In the genomic region with DNA sequence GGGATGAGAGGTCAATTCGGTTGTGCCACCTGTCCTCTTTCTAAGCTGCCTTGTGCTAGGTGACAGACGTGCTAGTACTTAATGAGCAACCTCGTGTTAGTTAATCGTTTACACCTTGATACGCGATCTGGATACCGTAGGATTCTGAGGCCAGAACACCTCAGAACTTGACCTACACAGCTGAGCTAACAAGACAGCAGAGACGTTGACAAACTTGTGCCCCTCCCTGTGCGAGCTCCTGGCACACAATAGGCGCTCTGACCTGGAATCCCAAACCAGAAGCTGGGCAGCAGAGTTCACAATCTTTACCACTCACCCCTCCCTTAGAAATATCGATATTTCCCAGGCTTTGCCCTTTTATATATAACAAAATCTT, we compare ENCODE assay signal across 7 mouse cellular contexts. TPM values are rescaled to one million over a fixed set of nuclear protein-coding genes. Genes with fewer than 3 reads are reported as not detected.
A peak's percentile ranks its signal among the peaks of the same experiment; 100 is the strongest.
DNase-seq lines count a peak whose midpoint lies in the region; ATAC-seq and TF ChIP-seq lines count a peak whose summit lies in the region.

No protein-coding gene starts in this region.

- peak overlapping the region; percentile 75 for H3K4me3 ChIP-seq in E14TG2a.4 (replicated peaks; ENCODE audit: low read length)
- H3K4me3 ChIP-seq in G1E (ENCODE audit: low read depth, low read length) = peak overlapping the region; percentile 90
- H3K4me3 ChIP-seq in forebrain, embryonic 15.5 days = peak overlapping the region; percentile 53
- H3K4me3 ChIP-seq in limb, embryonic 10.5 days = peak overlapping the region; percentile 70
- peak overlapping the region; percentile 55 for H3K4me3 ChIP-seq in midbrain, embryonic 14.5 days (replicated peaks; ENCODE audit: low read depth, low read length)

- under 1% methylated on average over 11 of the region's 11 CpGs for WGBS in forebrain, embryonic 15.5 days
- under 1% methylated on average over 11 of the region's 11 CpGs for WGBS in limb, embryonic 10.5 days
- under 1% methylated on average over 11 of the region's 11 CpGs for WGBS in midbrain, embryonic 14.5 days

- no peak overlapping the region for H3K27ac ChIP-seq in forebrain, embryonic 15.5 days (replicated peaks)
- H3K27ac ChIP-seq in limb, embryonic 10.5 days = 0 out of 2 replicates have a peak overlapping the region, but pooled peaks have one; percentile 74
- H3K27ac ChIP-seq in midbrain, embryonic 14.5 days (replicated peaks; ENCODE audit: low read depth, low read length) = no peak overlapping the region

- intact Hi-C loops in left cerebral cortex, postnatal 4 days (cut with DNase I) = loop anchor here (5.0 to 10.0 kb wide), 2 partner anchors 179 to 247 kb away; no protein-coding TSS in a partner anchor

- peak; percentile 23 for DNase-seq in G1E (ENCODE audit: low spot score)
- DNase-seq in limb, embryonic 10.5 days (ENCODE audit: low spot score) = no peak
- no peak for DNase-seq in midbrain, embryonic 14.5 days
- DNase-seq in spleen, adult 18-20 months = no peak
- no peak for DNase-seq in left cerebral cortex, postnatal 4 days

- peak; percentile 0; the same call in 1 of the 2 replicates for ATAC-seq in G1E (ENCODE audit: extremely low read depth, insufficient number of reproducible peaks, low FRiP score, poor library complexity, severe bottlenecking)
- ATAC-seq in forebrain, embryonic 15.5 days (replicated peaks) = no peak
- ATAC-seq in midbrain, embryonic 14.5 days (ENCODE audit: low FRiP score, low TSS enrichment) = peak; percentile 4; the same call in 1 of the 2 replicates

- H3K36me3 ChIP-seq in E14TG2a.4 (ENCODE audit: insufficient read depth, low read length) (peaks cover 31% of the 10 kb centered on the region), G1E (replicated peaks) (peaks cover 19% of the 10 kb centered on the region)
- no peaks in the 10 kb centered on the region for H3K36me3 ChIP-seq in forebrain, embryonic 15.5 days
- H3K36me3 ChIP-seq in limb, embryonic 10.5 days = no peaks in the 10 kb centered on the region
- H3K36me3 ChIP-seq in midbrain, embryonic 14.5 days (ENCODE audit: control insufficient read depth, insufficient read depth, low read length) = no peaks in the 10 kb centered on the region

- H3K27me3 ChIP-seq in E14TG2a.4 (ENCODE audit: insufficient read depth, low read length) (no peaks in the 10 kb centered on the region), G1E (ENCODE audit: insufficient read depth, low read length) (no peaks in the 10 kb centered on the region)
- peaks cover 50% of the 10 kb centered on the region for H3K27me3 ChIP-seq in forebrain, embryonic 15.5 days
- peaks cover 57% of the 10 kb centered on the region for H3K27me3 ChIP-seq in limb, embryonic 10.5 days (ENCODE audit: low read depth, poor library complexity, severe bottlenecking)
- H3K27me3 ChIP-seq in midbrain, embryonic 14.5 days (ENCODE audit: control insufficient read depth, insufficient read depth, low read length) = peaks cover 60% of the 10 kb centered on the region

- H3K9ac ChIP-seq in forebrain, embryonic 15.5 days (replicated peaks) = peak overlapping the region; percentile 51; the same call in 1 of the 2 replicates
- no peak overlapping the region for H3K9ac ChIP-seq in midbrain, embryonic 14.5 days (replicated peaks; ENCODE audit: low read length)

- H3K9me3 ChIP-seq in E14TG2a.4 (ENCODE audit: low read length) (no peaks in the 10 kb centered on the region), G1E (replicated peaks) (no peaks in the 10 kb centered on the region)
- H3K9me3 ChIP-seq in forebrain, embryonic 15.5 days = no peaks in the 10 kb centered on the region
- H3K9me3 ChIP-seq in limb, embryonic 10.5 days (replicated peaks) = no peaks in the 10 kb centered on the region
- no peaks in the 10 kb centered on the region for H3K9me3 ChIP-seq in midbrain, embryonic 14.5 days (ENCODE audit: control insufficient read depth, low read length)

- TF ChIP-seq CTCF in E14TG2a.4 (conservative IDR thresholded peaks at IDR 0.05; ENCODE audit: low read length) (no peak), G1E (IDR thresholded peaks at IDR 0.05; ENCODE audit: low read depth, low read length) (no peak)

- H3K4me1 ChIP-seq in E14TG2a.4 (replicated peaks; ENCODE audit: low read depth, low read length) (peaks cover 48% of the 10 kb centered on the region), G1E (ENCODE audit: insufficient read depth, low read depth, low read length) (peaks cover 62% of the 10 kb centered on the region)
- peaks cover 45% of the 10 kb centered on the region for H3K4me1 ChIP-seq in forebrain, embryonic 15.5 days
- peaks cover 46% of the 10 kb centered on the region for H3K4me1 ChIP-seq in limb, embryonic 10.5 days
- H3K4me1 ChIP-seq in midbrain, embryonic 14.5 days (ENCODE audit: control insufficient read depth, insufficient read depth, low read length) = peaks cover 29% of the 10 kb centered on the region

- peak overlapping the region; percentile 97 for H3K4me2 ChIP-seq in forebrain, embryonic 15.5 days (replicated peaks)
- H3K4me2 ChIP-seq in midbrain, embryonic 14.5 days (ENCODE audit: low read length) = peak overlapping the region; percentile 97

RNA-seq across cellular contexts. Expression of a gene that starts 0.6 kb away (rescaled TPM):
- 8.6 and 9.6 TPM in 2 replicates for total RNA-seq in G1E (2014; fragmentation: Nextera tagmentation)
- total RNA-seq in G1E (2017) = 3.1 and 4.4 TPM in 2 replicates
- 23.2 and 24.0 TPM in 2 replicates for polyA plus RNA-seq in G1E (2012)
- polyA plus RNA-seq in forebrain, embryonic 15.5 days (2015; fragmentation: Nextera tagmentation; extraction: Ambion mirVana) = 0.55 and 0.87 TPM in 2 replicates
- 0.28 and 0.29 TPM in 2 replicates for polyA plus RNA-seq in limb, embryonic 10.5 days (2016; fragmentation: Nextera tagmentation; extraction: Ambion mirVana)
- polyA plus RNA-seq in midbrain, embryonic 14.5 days (2014; fragmentation: Nextera tagmentation; extraction: Ambion mirVana) = 0.16 and 0.30 TPM in 2 replicates
- 1 to 10 TPM; 1.0 to 1.1 TPM for total RNA-seq in left cerebral cortex, postnatal 4 days (2021)

RNA-seq across cellular contexts. Expression of a gene that starts 47.9 kb away (rescaled TPM):
- total RNA-seq in G1E (2014; fragmentation: Nextera tagmentation) (16.3 and 19.5 TPM in 2 replicates), G1E (2017) (13.5 and 14.2 TPM in 2 replicates)
- polyA plus RNA-seq in G1E (2012) = 50.2 and 71.2 TPM in 2 replicates
- 4.0 and 4.6 TPM in 2 replicates for polyA plus RNA-seq in forebrain, embryonic 15.5 days (2015; fragmentation: Nextera tagmentation; extraction: Ambion mirVana)
- polyA plus RNA-seq in limb, embryonic 10.5 days (2016; fragmentation: Nextera tagmentation; extraction: Ambion mirVana) = 6.4 TPM in 2 replicates
- 6.1 and 9.4 TPM in 2 replicates for polyA plus RNA-seq in midbrain, embryonic 14.5 days (2014; fragmentation: Nextera tagmentation; extraction: Ambion mirVana)
- total RNA-seq in left cerebral cortex, postnatal 4 days (2021) = 10 to 100 TPM; 30.6 to 33.1 TPM

Comparison
In these comparisons a context has a peak if more than half of its experiments do, and no peak if none do; other contexts are left out.
1. RNA of a gene that starts 0.6 kb away (polyA plus RNA-seq): 23.2 to 24.0 TPM in G1E; 0.55 to 0.87 TPM in forebrain, embryonic 15.5 days, 0.28 to 0.29 TPM in limb, embryonic 10.5 days and 0.16 to 0.30 TPM in midbrain, embryonic 14.5 days; every median in the first group is over 10 times any median in the second.
2. Peak in every context shown above with its lines, with median percentiles within 50 percentile points of each other: H3K4me3 ChIP-seq.